Mouse (Mus musculus) heart, embryonic 16.5 days (tissue): Measurements from ENCODE around the gene Rprd1b. TPM values are rescaled to one million over a fixed set of nuclear protein-coding genes. Genes with fewer than 3 reads are reported as not detected.

Experiments
- ATAC-seq: fragments of 200-750 bp; cut with Nextera tagmentation; replicated peaks from 2 replicates; pipeline ENCODE4 v1.8.0; 2017; ENCODE audit warnings: moderate number of reproducible peaks; ENCODE audit not compliant: insufficient read depth, low FRiP score; ENCODE audit errors: extremely low read depth
- H3K27ac ChIP-seq: fragments of 300-500 bp; sonication (generic); 2 replicates; pipeline ENCODE4 v1.5.1; 2014; ENCODE audit warnings: mild to moderate bottlenecking, low read length, control low read depth, moderate library complexity
- H3K27me3 ChIP-seq: fragments of 300-500 bp; sonication (generic); 2 replicates; pipeline ENCODE4 v1.6.1; 2014; ENCODE audit warnings: low read length, mixed read lengths; ENCODE audit not compliant: control insufficient read depth, insufficient read depth
- H3K36me3 ChIP-seq: fragments of 300-500 bp; sonication (generic); 2 replicates; pipeline ENCODE4 v1.6.1; 2014; ENCODE audit not compliant: control insufficient read depth, insufficient read depth
- H3K4me1 ChIP-seq: fragments of 300-500 bp; sonication (generic); 2 replicates; pipeline ENCODE4 v1.6.1; 2014; ENCODE audit warnings: low read length, mixed read lengths; ENCODE audit not compliant: control insufficient read depth, insufficient read depth
- H3K4me2 ChIP-seq: fragments of 300-500 bp; sonication (generic); 2 replicates; pipeline ENCODE4 v1.6.1; 2014; ENCODE audit warnings: low read depth, mild to moderate bottlenecking, control low read depth, low read length
- H3K4me3 ChIP-seq: fragments of 300-500 bp; sonication (generic); 2 replicates; pipeline ENCODE4 v1.5.1; 2014; ENCODE audit warnings: mild to moderate bottlenecking, control low read depth, low read length
- H3K9ac ChIP-seq: fragments of 300-500 bp; sonication (generic); 2 replicates; pipeline ENCODE4 v1.6.1; 2014; ENCODE audit warnings: low read length, control low read depth
- H3K9me3 ChIP-seq: fragments of 300-500 bp; sonication (generic); replicated peaks from 2 replicates; pipeline ENCODE4 v1.6.1; 2016; ENCODE audit warnings: low read length; ENCODE audit not compliant: control insufficient read depth
- WGBS: fragments of 180-500 bp; shearing (Covaris S2); extraction: QIAGEN DNeasy Blood & Tissue Kit; methylation state at CpG from one replicate; pipeline ENCODE4 v1.1.7; 2014; 5-methylcytosine and 5-hydroxymethylcytosine counted together
- polyA plus RNA-seq: library from polyadenylated mRNA; unstranded; fragments of >200 nt; fragmentation: Nextera tagmentation; extraction: Ambion mirVana; gene quantifications from 2 replicates; pipeline ENCODE4 v1.2.1, GENCODE M21; 2015

Rprd1b gene
- polyA plus RNA-seq, 1 experiment from 2014 or later, result 32.0 TPM

DNA sequence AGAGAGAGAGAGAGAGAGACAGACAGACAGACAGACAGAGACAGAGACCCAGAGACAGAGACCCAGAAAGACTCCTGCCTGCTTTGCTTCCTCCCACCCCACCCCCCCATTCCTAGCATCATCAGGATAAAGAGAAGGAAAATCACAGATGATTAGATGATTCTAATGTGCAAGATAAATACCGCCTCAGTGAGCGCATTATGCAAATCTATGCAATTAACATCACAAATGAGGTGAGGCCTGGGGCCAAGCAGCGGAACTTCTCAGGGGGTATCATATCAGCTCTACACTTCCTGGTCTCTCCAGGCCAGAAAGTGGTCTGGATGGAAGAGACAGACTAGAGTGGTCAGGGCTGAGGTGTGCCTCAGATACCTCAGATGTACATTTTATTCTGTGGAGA, 149.3 kb downstream of the Rprd1b start:
- Histone ChIP-seq H3K27me3 (no peaks in the 10 kb centered on the region), H3K27ac (no peak overlapping the region), H3K9me3 (no peaks in the 10 kb centered on the region), H3K4me3 (no peak overlapping the region), H3K4me1 (peaks cover 19% of the 10 kb centered on the region), H3K36me3 (no peaks in the 10 kb centered on the region), H3K9ac (no peak overlapping the region), H3K4me2 (no peak overlapping the region)
- no peak for ATAC-seq
- WGBS, result 79% methylated on average over 3 of the region's 3 CpGs

DNA sequence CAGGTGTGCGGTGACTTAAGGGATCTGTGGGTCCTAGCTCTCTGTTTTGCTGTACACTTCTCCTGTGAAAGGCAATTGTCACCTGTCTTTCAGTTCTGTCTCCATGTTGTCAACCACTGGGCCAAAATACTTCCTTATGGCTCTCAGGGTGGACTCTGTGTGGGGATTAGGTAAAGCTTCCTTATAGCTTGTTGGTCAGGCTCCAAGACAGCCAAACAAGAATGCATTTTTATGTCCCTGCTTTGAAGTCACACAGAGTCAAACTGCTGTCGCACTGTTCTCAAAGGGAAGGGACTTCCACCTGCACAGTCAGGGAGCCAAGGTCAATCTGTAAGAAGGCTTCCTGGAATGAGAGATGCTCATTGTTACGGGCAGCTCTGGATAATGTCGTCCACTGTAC, 149.8 kb downstream of the Rprd1b start:
- Histone ChIP-seq H3K9me3 (no peaks in the 10 kb centered on the region), H3K4me2 (no peak overlapping the region), H3K36me3 (no peaks in the 10 kb centered on the region), H3K9ac (no peak overlapping the region), H3K4me3 (no peak overlapping the region), H3K27me3 (no peaks in the 10 kb centered on the region), H3K27ac (no peak overlapping the region), H3K4me1 (peaks cover 19% of the 10 kb centered on the region)
- WGBS, result 80% methylated on average over 4 of the region's 4 CpGs
- no peak for ATAC-seq

DNA sequence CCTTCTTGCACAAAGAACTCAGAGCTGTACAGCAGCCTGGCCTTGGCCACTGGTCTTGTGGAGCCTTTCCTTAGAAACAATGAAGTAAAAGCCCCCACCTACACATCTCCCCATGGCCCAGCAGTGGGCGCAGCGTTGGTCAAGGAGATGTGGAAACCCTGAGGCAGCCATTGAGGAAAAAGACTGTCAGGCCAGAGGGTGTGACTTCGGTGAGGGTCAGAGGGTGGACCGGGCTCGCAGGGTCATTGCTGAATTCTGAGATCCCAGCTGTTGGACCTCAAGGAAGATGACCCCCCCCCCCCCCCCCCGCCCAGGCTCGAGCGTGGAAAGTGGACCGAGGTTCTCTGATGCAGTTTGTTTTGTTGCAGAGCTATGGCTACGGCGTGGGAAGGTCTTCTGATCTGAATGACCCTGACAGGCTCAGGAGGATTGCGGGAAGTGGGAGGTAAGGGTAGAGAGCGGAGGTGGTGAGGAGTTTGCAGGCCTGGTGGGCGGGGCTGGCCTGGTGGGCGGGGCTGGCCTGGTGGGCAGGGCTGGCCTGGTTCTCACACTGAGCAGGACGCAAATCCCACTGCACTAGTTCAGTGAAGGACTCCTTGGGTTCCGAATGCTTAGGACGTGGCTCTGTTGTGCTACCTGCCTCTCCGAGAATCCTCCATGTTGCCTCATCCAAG, 150.5 kb downstream of the Rprd1b start:
- ATAC-seq, result peak; percentile 79
- 13% methylated on average over 19 of the region's 19 CpGs for WGBS
- Histone ChIP-seq H3K27me3 (no peaks in the 10 kb centered on the region), H3K36me3 (no peaks in the 10 kb centered on the region), H3K9me3 (no peaks in the 10 kb centered on the region), H3K4me2 (peak overlapping the region; percentile 68), H3K4me3 (peak overlapping the region; percentile 43), H3K4me1 (peaks cover 19% of the 10 kb centered on the region), H3K27ac (peak overlapping the region; percentile 68), H3K9ac (peak overlapping the region; percentile 55)

DNA sequence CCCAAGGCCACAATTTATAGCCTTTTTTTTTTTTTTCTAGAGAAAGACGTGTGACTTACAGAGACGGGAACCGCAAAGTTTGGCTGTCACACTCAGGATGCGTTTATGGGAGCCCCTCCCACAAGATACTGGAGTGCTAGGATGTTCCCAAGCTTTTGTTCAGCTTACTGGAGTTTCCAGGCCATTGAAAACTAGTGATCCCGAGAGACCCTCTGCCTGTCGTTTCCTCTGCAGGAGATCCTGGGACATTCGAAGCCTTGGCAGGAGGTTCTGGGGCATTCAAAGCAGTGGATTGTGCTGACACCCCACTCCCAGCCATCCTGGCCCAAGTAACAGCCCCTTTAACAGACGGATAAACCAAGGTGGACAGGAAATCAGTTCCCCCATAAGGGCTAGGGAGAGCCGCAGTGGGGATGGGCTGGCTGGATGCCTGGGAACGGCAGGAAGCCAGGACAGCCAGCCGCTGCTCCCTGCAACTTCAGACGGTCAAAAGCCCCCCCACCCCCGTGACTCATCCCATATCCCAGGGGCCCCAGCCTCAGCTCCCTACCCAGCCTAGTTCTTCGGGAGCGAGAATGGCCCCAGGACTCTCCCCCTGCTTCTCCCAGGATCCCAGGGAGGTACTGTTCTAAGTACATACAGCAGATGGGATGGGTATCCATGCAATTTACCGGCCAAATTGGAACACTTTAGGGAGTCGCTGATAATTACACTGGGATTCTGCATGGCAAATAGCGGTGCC, 151.2 kb downstream of the Rprd1b start:
- WGBS, result 17% methylated on average over 18 of the region's 18 CpGs
- peak overlapping the region; percentile 55 for H3K9ac ChIP-seq
- H3K9me3 ChIP-seq, result no peaks in the 10 kb centered on the region
- peak; percentile 26 for ATAC-seq
- no peaks in the 10 kb centered on the region for H3K27me3 ChIP-seq
- H3K4me3 ChIP-seq, result peak overlapping the region; percentile 43
- peak overlapping the region; percentile 68 for H3K4me2 ChIP-seq
- H3K36me3 ChIP-seq, result no peaks in the 10 kb centered on the region
- H3K27ac ChIP-seq, result peak overlapping the region; percentile 68
- peaks cover 19% of the 10 kb centered on the region for H3K4me1 ChIP-seq

DNA sequence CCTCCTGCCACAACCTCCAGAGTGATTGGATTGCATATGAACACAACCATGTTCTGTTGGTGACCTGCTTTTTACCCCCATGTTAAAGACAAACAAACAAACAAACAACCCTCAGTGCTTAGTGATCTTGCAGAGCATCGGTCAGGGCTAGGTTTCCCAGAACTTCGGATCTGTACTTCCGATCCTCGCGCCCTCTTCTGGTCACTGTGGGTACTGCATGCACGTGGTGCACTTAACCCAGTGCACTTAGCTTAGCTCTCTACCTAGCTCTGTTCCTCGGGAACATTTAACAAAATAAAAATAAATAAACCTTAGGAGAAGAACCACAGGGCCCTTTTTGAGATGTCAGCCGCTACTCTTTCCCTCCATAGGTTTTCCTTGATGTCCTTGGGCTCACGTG, 152.5 kb downstream of the Rprd1b start:
- Histone ChIP-seq H3K9me3 (no peaks in the 10 kb centered on the region), H3K36me3 (no peaks in the 10 kb centered on the region), H3K9ac (no peak overlapping the region), H3K27me3 (no peaks in the 10 kb centered on the region), H3K27ac (no peak overlapping the region), H3K4me2 (no peak overlapping the region), H3K4me3 (no peak overlapping the region), H3K4me1 (peaks cover 12% of the 10 kb centered on the region)
- ATAC-seq, result no peak
- WGBS, result 51% methylated on average over 9 of the region's 9 CpGs

Other genes starting within 250 kb of the Rprd1b start
- not detected in 2 replicates for gene Vstm2l, start 113.8 kb upstream of the Rprd1b start, polyA plus RNA-seq
- gene Tti1, start 64 bp upstream of the Rprd1b start, polyA plus RNA-seq, result 24.2 and 25.4 TPM in 2 replicates
- 226 and 256 TPM in 2 replicates for gene Tgm2, start 117.9 kb downstream of the Rprd1b start, polyA plus RNA-seq
- gene D630003M21Rik, start 200.7 kb downstream of the Rprd1b start, polyA plus RNA-seq, result 2.2 and 2.5 TPM in 2 replicates
- not detected in 2 replicates for gene Bpi, start 229.6 kb downstream of the Rprd1b start, polyA plus RNA-seq